Mouse (Mus musculus): ENCODE data around the gene Bex2. TPM values are rescaled to one million over a fixed set of nuclear protein-coding genes. Genes with fewer than 3 reads are reported as not detected.
"Not testable (repeated sequence)": the region's sequence is repeated elsewhere in the genome, so short reads cannot be mapped to it uniquely, and the experiment has no call there.

Gene Bex2
- not detected for total RNA-seq (2021)
- long read RNA-seq, experiment 1: 0 reads
- long read RNA-seq, experiment 2, partial matches to known transcripts: 0 of 1 reads
- long read RNA-seq, experiment 2, other reads (novel, unspliced or antisense): 0 of 1 reads

DNA sequence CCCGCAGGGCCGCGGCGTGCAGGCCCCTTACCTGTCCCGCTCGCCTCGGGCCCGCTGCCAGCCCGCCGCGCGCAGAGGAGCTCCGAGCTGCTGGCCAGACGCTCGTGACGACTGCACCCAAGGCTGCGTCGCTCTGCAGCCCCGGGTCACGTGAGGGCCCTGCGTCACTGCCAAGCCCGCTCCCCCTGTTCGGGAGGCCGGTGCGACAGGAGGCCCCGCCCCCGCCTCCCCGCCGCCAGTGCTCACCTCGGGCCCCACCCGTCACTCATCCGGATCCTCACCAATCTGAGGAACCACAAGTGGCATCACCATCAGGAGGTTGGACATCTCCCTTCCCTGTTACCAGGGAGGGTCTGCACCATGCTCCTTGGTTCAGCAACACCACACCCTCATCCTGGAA, at the start of gene Bex2:
Gene Bex2, minus strand, starts transcription at position 217 of the 400 bp plus-strand sequence.
- DNase-seq: not testable (repeated sequence)

DNA sequence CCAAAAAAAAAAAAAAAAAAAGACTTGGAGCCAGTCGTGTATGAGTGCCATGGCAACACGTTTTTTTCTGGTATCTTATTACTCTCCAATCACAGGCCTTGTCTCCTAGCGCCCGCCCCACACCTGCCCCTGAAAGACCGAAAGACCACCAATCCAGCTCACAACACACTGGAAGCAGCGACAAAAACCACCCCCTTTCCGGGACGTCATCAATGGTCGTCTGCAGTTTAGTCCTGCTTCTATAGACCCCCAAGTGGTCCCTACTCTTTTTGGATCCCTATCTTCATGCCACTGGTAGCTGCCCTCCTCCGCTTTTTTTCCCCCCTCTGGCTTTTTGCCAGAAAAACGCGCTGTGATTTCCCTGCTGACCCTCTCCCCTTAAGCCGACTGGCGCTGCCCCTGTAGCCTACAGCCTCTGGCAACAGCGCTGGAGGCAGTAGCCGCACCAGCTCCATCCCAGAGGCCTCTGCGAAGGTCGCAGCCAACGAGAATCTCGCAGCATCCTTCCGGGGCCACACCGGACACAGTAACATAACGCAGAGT, 47.5 kb upstream of the Bex2 start:
- DNase-seq: no peak

DNA sequence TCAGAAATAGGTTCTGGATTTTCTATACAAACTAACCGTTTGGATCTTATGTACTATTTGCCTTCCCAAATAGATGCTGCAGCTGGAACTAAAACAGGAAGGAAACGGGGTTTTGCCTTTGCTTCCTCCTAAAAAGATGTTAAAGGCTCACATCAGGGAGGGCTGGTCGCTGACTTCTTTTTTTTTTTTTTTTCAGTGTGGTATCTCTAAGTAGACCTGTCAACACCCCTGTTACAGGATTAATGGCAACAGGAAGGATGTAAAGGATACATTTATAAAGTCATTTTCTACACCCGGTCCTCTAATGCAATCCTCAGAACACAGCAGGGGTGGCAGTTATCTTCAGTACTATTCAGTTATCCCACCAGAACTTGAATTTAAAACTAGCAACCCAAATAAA, 47.0 kb upstream of the Bex2 start:
- DNase-seq: no peak

DNA sequence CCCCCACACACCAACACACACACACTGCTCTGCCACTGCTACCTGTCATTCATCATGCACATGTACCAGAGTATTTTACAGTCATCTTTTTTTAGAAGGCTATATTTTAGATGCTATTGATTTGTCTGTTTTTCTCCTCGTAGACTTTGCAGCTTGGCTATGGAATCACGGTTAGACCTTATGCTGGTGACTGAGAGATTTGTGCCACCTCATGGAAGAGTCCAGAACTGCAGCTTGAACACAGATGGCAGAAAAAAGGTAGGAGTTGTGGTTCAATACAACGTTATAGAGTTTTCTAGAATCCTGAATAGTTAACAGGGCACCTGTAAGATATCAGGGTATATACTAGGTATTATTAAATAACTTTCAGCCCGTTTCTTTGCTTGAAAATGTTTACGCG, 39.9 kb upstream of the Bex2 start:
- DNase-seq: peak in 1 of 2 experiments; percentile 33

DNA sequence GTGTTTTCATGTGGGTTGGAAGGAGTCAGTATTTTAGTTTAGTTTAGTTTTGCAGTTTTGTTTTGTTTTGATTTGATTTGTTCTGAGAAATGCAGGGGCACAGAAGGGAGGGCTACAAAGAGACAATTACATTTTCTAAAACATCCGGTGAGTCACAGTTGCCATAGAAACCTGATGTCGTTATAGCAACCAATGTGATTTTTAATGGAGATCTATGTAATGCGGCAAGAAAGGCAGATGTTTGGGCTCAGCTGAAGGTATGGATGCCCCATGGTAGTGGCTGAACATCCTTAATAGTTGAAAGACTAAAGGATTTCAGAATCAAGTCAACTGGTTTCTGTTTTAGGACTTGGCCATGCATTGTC, 36.7 kb upstream of the Bex2 start:
- no peak for DNase-seq

DNA sequence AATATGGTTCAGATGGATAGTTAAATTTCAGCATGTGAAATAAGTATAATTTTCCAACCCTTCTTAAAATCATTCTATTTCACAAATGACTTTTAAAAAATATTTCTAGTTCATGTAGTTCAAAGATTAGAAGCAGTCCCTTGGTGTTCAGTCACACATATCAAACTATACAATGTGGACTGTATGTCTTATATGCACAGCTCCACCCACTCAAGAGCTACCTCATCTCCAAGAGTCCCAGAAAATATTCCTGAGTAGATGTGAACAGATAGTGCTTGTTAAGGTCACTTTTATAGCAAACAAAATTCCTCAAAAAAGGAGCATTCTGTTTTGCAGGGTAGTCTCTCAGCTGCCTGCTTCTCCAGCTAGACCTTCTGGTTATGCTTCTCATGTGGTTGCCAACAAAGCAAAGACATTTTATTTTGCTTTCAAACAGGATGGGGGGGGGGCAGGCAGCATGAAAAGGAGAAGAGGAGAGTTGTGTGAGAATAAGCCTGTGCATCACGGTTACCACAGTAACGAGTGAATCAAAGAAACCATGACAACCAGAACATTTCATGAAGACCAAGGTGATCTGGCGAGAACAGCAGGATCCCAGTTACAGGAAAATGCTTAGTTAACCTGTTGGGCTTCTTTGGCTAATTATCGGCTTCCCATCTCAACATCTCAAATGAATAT, 36.1 kb upstream of the Bex2 start:
- no peak for DNase-seq

DNA sequence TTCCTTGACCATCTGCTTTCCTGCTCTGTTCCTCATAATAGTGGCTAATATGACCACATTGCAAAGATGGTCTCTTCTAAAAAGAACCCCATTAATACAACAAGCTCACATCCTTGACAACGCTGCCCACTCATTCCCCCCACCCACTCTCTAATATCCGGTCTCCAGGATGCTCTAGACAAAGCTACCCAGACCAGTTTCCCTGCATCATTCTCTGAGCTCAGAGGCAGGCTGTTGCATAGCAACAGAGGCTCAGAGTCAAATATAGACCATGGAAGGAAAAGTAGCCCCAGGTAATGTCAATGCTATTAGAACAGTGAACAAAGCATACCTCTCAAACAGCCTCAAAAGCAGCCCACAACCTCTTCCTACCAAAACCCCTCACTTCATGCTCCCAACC, 26.4 kb upstream of the Bex2 start:
- DNase-seq: no peak

DNA sequence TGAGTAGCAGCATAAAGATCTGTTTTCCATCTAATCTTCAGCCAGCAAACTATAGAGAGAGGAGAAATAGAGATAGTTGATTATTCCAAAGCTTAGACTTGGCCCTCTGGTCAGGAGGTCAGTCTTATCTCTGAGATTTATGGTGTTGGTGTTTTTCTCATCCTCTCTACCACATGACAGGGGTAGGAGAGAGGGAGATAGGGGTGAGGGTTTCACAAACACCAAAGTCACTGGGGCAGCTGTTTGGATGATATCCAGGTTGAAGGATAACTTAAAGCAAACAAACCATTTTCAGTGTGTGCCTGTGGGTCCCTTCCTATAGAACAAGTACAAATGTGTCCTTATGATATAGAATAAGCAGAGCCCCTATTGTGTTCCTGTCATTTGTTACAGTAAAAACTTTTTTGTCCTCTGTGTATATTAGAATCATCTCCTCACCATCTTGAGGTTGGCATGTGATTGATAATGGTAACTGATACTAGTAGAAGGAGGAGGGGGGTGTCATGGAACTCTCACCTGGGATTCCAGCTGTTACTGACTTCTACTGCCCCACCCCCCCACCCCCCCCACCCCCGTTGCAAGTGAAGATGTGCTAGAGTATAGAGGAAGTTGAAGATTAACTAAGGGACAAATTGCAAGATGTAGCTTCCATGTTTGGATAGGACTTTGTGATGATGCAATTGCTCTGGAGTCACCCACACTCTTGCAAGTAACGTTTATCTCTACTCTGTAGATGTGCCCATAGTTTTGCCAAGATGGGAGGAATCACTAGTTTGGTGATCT, 24.7 kb upstream of the Bex2 start:
- no peak for DNase-seq

DNA sequence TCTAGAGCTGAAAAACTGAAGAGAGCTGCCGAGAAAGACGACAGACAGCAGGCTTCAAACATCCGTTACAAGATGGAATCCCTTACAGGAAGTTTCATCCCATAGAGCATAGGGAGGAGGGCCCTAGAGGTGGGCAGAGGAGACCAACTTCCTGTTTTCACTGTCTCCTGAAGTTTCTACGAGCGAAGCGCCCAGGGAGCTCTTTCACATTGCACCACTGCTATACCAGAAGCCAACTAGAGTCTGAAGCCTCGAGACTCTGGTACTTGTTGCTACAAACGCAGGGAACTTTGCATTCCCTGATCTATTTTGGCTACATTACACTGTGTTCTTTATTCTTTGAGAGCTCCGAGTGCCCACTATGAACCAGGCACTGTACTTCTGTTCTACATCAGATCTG, 17.1 kb upstream of the Bex2 start, which contains the start of gene Nxf3:
Gene Nxf3, minus strand, starts transcription at position 101 of the 400 bp plus-strand sequence.
- DNase-seq: no peak

DNA sequence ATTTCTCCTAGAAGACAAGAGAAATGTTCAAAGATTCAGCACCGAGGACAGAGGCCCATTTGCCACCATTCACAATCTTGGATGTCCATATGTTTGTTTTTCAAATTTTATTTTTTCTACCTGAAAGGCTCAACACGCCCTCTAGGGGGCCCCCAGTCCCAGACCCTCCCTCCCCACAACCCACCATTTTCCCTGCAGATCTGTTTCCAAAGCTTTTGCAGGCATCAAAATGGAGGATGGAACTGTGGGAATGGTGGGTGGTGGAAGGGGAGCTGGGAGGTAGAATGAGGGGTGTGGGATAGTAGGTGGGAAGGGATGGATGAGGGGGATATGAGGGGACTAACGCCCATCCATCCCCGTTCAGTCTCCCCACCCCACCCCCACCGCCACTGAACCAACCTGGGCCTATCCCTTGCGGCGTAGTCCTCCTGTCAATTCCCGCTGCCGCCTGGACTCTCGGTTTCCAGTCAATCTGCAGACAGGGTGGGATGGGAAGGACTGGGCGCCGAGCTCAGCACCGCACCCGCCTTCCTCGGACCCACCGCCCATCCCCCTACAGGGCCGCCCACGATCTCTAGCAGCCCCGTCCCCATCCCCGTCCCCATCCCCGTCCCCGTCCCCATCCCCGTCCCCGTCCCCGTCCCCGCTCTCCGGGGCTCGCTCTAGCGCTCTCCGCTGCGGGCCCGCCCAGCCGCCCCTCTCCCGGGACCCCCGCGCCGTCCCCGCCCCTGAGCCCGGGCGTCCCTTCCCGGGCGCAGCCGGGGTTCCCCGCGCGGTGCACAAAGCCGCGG, 640 bp downstream of the Bex2 start:
- not testable (repeated sequence) for DNase-seq

DNA sequence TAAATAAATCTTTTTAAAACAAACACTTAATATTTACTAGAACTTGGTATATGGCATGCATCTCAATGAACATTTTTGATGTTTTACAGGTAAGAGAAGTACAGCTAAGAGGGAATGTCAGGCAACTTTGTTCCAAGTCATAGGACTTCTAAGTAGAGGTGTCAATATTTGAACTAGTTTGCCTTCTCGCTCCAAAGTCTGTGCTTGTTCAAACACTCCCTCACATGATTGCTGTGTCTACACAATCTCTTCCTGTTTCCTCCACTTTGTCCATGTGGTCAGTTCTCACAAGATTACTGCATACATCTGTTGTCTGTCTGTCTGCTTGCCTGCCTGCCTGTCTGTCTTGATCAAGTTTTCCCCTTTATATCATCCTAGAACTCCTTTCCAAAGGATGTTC, 7.3 kb downstream of the Bex2 start:
- DNase-seq: no peak

DNA sequence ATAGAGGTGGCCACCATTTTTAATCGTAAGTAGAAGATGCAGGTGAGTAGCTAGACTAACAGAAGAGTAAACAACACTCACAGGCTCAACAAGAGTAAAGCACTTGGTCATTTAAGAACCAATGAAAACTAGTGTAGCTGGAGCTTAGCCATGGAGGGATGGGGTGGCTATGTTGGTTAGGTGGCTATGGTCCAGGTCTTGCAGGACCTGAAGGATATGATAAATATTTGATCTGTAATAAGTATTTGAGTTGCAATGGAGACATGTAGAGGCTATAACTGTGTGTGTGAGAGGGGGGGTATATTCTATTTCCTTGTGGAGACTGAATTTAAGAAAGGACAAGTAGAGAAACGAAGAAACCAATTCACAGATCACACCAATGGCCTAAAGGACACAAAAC, 16.8 kb downstream of the Bex2 start:
- no peak for DNase-seq

DNA sequence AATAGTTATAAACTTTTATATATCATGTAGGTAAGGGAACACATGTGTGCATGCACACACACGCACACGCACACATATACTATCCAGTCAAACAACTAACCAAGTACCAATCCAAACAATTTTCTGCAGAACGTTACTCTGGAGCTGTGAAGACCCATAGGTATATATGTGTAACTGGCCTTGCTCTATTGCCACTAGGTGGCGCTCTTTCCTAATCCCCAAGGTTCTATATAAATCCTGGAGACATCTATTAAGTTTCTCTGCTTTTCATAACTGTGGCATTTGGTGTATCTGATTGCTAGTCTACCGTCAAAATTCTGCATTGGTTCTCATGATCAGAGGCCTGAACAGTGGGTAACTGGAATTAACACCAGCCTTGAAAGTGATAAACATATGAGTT, 20.5 kb downstream of the Bex2 start:
- DNase-seq: peak; percentile 16 to 56

DNA sequence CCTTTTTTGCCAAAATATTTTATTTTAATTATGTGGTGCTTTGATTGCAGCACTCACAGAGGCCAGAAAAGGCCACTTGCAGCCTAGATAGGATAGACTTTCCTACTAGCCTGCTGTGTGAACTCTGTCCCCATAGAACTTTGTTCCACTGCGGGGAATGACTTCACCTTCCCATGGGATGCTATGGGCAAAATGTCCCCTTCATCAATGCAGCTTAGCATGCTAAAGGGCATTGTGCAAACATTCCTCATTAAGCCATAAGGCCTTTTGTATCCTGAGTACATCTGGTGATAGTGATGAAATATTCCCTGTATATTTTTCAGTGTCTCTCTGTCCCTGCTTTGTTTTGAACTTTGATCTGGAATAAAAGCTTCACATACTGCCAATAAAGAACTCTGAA, 24.3 kb downstream of the Bex2 start:
- no peak for DNase-seq

DNA sequence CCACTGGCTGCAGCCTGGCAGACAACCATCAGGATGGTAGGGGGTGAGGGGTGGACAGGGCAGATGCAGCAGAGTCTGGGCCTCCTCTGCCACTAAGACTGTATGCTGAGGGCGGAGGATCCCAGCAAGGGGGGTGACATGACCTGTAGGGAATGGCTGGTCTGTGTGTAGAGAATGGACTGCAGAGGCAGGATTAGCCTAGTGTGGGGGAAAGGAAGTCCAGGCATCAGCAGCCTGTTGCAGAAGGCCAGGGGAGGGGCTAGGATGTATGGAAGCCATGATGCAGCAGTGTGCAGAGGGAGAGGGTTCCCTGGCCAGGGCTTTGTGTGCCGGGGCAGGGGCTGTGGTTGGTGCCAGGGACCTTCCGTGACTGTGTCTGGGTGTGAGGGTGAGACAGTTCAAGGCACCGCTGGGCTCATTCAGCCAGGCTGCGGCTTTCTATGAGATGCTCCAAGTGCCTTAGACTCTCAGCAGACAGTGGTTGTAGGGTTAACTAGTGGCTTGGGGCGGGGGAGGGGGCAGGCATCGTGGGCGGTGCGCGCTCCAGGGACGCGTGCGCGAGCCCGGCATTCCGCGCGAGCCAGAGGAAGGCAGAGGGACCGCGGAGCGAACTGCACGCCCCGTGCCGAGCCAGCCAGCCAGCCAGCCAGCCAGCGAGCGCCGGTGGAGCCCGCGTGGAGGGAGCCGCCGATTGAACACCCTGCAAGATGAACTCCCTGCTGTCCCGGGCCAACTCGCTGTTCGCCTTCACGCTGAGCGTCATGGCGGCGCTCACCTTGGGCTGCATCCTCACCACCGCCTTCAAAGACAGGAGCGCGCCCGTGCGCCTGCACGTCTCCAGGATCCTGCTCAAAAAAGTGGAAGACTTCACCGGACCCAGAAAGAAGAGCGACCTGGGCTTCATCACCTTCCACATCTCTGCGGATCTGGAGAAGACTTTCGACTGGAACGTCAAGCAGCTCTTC, 35.0 kb downstream of the Bex2 start, which contains the start of gene Arxes1:
Gene Arxes1, plus strand, starts transcription at position 569 of the 965 bp plus-strand sequence.
- not testable (repeated sequence) for DNase-seq

DNA sequence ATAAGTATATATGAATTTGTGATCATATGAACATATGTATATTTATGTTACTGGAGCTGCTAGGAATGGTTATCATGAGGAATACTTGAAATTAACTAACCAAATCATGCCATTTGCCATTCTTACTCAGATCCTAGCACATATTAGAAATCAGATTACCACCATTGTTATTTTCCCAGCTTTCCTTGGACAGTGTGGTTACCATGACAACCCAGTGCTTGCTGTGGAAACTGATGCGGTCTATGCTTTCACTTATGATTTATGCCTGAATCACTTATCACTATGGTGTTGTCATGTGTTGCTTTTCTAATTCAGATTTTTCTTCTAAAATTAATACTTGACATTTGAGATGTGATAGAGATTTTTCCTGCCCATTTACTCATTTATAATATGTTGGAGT, 37.7 kb downstream of the Bex2 start:
- DNase-seq: no peak

Other genes with a start within 250 kb of the Bex2 start
- gene Gprasp2, start 229.2 kb downstream of the Bex2 start, total RNA-seq (2021): 1 to 10 TPM; 2.2 to 4.5 TPM
- 1 to 10 TPM in 1 of 2 experiments, under 1 TPM in 1; 0.79 to 4.3 TPM for gene Arxes2, start 74.4 kb downstream of the Bex2 start, total RNA-seq (2021)
- gene Arxes1, start 34.9 kb downstream of the Bex2 start, total RNA-seq (2021): under 1 TPM; 0.32 to 0.93 TPM
- not detected for gene Nxf3, start 17.0 kb upstream of the Bex2 start, total RNA-seq (2021)
- gene Bex4, start 70.8 kb upstream of the Bex2 start, total RNA-seq (2021): under 1 TPM; 0.87 to 0.98 TPM
- gene Tceal8, start 104.1 kb upstream of the Bex2 start, total RNA-seq (2021): 10 to 100 TPM; 12.3 to 14.7 TPM
- under 1 TPM in 1 of 2 experiments, not detected in 1; 0.67 TPM for gene Tceal5, start 135.6 kb upstream of the Bex2 start, total RNA-seq (2021)
- 1 to 10 TPM in 1 of 2 experiments, under 1 TPM in 1; 0.82 to 1.3 TPM for gene Tceal7, start 146.5 kb upstream of the Bex2 start, total RNA-seq (2021)
- gene Bex1, start 147.3 kb upstream of the Bex2 start, total RNA-seq (2021): 1 to 10 TPM; 3.0 to 4.7 TPM
- 10 to 100 TPM; 24.0 to 26.9 TPM for gene Tceal9, start 176.8 kb upstream of the Bex2 start, total RNA-seq (2021)
- gene Bex3, start 202.0 kb upstream of the Bex2 start, total RNA-seq (2021): 10 to 100 TPM in 1 of 2 experiments, 1 to 10 TPM in 1; 6.0 to 10.9 TPM